Mouse (Mus musculus) cerebellum, adult 2 months (tissue): ENCODE results near the gene Gm3045.

Source experiments
- CTCF ChIP-seq: fragments of 200-500 bp; IDR thresholded peaks from 2 replicates; pipeline ENCODE4 v1.5.1; 2011; ENCODE audit warnings: low read depth, mild to moderate bottlenecking, control low read depth, low read length, moderate library complexity, borderline replicate concordance; ENCODE audit not compliant: insufficient read depth
- POLR2A ChIP-seq: fragments of 200-500 bp; IDR thresholded peaks from 2 replicates; pipeline ENCODE4 v1.6.1; 2011; ENCODE audit warnings: low read length, control low read depth, borderline replicate concordance; ENCODE audit not compliant: insufficient read depth

DNA sequence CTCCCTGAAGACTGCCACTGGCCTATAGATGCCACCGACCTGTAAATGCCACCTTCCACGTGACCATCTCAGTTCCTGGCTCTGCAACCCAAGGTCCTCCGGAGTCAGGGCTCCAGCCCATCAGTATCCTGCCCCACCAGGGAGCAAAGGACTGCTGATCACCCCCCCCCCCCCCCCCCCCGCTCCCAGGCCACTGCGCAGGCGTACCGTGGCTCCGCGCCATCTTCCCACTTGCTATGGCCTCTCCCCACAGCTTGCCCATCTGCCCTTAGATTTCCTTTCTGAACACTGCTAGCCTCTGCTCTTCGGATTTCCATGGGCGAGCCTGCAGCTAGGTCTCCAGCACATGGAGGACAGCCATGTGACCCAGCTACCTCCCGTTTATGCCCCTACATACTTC, 6.1 kb downstream of the Gm3045 start:
- no peak for TF ChIP-seq CTCF
- TF ChIP-seq POLR2A, result no peak
